Mouse (Mus musculus): Measurements from ENCODE around the gene Chchd6.

Chchd6 gene

GRCm38 (mm10) chr6:89440671-89441070 is 154.8 kb downstream of the Chchd6 start:
- DNase-seq: no peak

- no peak for DNase-seq
Measured at GRCm38 (mm10) chr6:89431920-89432482, 163.5 kb downstream of the Chchd6 start.

- no peak for DNase-seq
Measured at GRCm38 (mm10) chr6:89430749-89431148, 164.7 kb downstream of the Chchd6 start.

GRCm38 (mm10) chr6:89428661-89429375 is 166.6 kb downstream of the Chchd6 start:
- no peak for DNase-seq

- no peak for DNase-seq
Measured at GRCm38 (mm10) chr6:89424461-89424860, 171.0 kb downstream of the Chchd6 start.

GRCm38 (mm10) chr6:89422621-89423020 is 172.8 kb downstream of the Chchd6 start:
- no peak for DNase-seq

DNA sequence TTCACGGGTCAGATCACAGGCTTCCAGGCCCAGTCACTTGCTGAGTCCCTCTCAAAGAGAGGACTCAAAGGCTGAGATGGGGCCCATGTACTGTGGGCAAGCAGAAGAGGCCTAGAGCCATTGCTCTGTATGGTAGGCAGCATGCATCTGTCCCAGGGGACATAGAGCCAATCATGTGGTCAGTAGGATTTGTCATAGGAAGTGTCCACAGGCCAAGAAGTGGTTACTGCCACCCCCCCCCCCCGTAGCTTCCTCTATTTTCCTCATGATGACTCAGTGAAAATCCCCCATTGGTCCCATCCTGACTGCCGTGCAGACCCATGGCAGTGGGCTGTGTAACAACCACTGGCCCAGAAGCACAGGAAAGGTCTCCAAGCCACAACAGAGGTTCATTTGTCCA is 173.5 kb downstream of the Chchd6 start:
- DNase-seq: no peak

- no peak for DNase-seq
Measured at GRCm38 (mm10) chr6:89421503-89421902, 173.9 kb downstream of the Chchd6 start.

- no peak for DNase-seq
Measured at GRCm38 (mm10) chr6:89420756-89421155, 174.7 kb downstream of the Chchd6 start.

GRCm38 (mm10) chr6:89420110-89420509 is 175.3 kb downstream of the Chchd6 start:
- DNase-seq: no peak

DNA sequence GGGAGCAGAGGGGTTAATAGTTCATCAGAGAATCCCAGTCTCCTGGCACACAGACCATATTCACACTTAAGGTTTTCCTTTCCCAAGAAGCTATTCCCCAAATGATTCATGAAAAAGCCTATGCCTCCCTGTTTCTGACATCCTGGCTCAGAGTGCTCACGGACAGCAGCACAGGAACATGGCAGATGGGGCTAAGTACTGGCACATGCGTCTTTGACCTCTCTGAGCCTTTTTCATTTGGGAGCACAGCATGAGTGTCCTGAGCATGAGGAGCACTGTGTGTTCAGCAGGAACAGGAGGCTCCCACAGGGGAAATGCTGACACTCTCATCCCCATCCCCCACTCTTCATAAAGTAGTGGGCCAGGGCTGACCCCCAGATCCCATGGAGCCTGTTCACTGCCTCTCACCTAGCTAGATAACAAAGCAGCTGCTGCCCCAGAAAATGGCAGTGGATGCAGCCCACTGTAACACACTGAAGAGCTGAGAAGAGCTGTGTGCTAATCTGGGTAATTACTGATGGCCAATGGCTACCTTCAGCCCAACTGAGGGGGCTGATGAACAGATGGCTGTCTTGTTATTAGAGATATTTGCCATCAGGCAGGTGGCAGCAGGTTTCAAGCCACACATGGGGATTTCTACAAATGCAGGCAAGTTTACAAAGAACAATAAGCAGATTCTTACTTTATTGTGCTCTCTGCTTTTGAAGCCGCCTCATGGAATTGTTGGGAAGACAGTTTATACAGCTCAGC is 176.2 kb downstream of the Chchd6 start:
- DNase-seq: no peak

- DNase-seq: no peak
Measured at GRCm38 (mm10) chr6:89416030-89416595, 179.3 kb downstream of the Chchd6 start.

GRCm38 (mm10) chr6:89415091-89415490 is 180.4 kb downstream of the Chchd6 start:
- DNase-seq: no peak

GRCm38 (mm10) chr6:89414126-89414525 is 181.3 kb downstream of the Chchd6 start:
- DNase-seq: no peak

DNA sequence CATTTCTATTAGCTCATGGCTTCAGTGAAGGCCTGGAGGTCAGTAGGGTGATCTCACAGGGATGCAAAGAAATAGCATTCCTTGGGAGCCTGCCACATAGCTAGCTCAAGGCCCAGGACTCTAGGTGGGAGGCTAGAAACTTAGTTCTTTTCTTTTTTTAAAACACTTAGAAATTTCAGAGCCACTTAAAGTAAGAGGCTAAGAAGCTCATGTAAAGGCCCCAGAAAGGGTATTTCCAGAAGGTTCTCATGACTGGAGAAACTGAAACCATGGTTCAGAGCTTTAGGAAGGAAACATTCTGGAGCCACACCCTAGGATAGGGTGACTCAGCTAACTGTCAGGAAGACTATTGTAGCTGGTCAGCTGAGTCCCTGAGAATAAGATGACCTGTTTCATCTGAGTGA is 182.0 kb downstream of the Chchd6 start:
- DNase-seq: no peak

GRCm38 (mm10) chr6:89412562-89412961 is 182.9 kb downstream of the Chchd6 start:
- no peak for DNase-seq

DNA sequence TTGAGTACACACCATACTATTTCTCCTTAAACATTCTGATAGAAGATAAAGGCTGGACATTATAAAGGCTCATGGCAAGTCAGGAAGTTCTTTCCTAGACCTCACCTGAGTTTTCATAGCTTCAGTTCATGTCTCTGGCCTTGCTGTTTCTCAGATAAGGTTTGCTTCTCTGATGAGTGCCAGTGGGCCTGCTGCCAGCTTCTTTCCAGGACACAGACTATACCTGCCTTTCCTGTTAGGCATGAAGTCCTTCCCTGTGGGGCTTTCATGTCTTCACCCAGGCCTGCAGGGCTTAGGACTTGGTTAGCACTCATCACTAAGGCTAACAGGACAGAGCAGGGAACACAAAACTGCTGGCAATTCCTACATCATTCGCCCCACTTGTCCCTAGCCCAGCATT is 186.4 kb downstream of the Chchd6 start:
- no peak for DNase-seq

GRCm38 (mm10) chr6:89408259-89408658 is 187.2 kb downstream of the Chchd6 start:
- no peak for DNase-seq

GRCm38 (mm10) chr6:89407247-89407889 is 188.1 kb downstream of the Chchd6 start:
- no peak for DNase-seq

- DNase-seq: no peak
Measured at GRCm38 (mm10) chr6:89404964-89405363, 190.5 kb downstream of the Chchd6 start.

DNA sequence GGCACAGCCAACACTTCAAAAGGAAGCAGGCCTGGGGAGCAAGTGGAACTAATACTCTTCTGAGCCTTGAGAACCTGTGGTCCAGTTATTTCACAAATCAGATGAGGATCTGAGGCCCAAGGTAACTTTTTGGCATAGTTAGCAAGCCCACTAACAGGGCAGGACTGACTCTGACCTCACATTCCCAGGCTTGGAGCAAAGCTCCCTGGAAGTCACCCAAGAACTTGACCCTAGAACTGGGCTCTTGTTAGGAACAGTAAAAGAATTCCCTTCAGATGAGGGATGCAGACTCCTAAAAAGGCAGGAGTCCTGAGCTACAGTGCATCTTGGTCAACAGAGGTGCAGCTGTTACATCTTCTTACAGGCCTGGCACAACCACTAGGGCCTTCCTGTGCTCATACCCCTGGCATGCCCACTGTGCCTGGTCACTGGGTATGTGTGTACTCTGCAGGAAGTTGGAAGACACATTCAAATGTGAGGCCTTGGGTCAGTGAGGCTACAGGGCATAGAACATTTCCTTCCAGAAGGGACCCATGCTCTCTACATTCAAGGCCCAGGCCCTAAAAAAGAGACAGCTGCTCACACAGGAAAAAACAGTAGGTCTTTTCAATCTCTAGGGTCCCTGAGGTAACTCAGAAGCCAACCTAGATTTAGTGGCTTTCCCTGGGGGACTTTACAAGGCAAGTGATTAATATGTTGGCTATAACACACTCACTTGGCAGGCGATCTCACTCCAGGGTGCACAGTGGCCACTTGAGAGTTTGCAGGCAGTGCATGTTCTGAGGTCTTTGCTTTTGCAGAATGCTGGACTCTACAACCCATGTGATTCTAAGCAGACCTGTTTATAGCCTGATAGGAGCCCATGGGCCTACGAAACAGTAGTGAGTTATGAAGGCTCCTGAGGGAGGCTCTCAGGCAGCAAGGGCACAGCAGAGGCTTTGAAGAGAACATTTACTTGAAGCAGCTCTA is 191.9 kb downstream of the Chchd6 start:
- peak; percentile 32 for DNase-seq

- no peak for DNase-seq
Measured at GRCm38 (mm10) chr6:89402406-89402805, 193.0 kb downstream of the Chchd6 start.
